Mouse (Mus musculus): Measurements from ENCODE around the gene Uggt2. TPM values are rescaled to one million over a fixed set of nuclear protein-coding genes. Genes with fewer than 3 reads are reported as not detected.

Uggt2 gene
- total RNA-seq, 2 experiments from 2014 or later, result 27.4 to 31.3 TPM

DNA sequence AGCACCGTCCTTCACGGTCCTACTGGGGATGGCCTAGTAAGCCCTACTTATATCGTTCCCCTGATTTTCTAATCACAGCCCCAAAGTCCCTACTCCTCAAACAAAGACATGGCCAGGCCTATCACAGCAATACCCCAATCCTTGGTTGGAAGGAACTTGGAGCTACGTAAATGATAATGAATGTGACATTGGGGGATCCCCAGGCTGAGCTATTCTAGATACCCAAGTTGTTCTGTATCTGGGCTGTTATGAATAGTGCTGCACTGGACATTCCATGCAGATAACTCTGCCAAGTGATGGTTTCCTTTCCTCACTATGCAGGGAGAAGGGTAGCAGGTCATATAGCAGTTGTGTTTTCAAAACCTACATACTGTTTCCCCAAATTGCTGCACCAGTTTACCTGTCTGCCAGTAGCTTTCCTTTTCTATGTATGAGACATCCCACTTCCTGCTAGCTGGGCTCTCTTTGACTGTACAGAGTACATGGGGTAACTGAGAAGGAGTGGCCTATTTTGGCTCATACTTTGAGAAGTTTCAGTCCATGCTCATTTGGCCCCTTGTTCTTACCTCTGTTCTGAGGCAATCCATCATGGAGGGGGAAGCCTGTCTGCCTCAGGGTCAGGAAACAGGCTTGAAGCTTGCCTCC, 133.8 kb downstream of the Uggt2 start:
- no peak for TF ChIP-seq CTCF (conservative IDR thresholded peaks at IDR 0.05)
- Histone ChIP-seq H3K27ac (no peak overlapping the region), H3K4me3 (no peak overlapping the region)
- no peak for DNase-seq (ENCODE audit: low spot score in 2 of 2)

DNA sequence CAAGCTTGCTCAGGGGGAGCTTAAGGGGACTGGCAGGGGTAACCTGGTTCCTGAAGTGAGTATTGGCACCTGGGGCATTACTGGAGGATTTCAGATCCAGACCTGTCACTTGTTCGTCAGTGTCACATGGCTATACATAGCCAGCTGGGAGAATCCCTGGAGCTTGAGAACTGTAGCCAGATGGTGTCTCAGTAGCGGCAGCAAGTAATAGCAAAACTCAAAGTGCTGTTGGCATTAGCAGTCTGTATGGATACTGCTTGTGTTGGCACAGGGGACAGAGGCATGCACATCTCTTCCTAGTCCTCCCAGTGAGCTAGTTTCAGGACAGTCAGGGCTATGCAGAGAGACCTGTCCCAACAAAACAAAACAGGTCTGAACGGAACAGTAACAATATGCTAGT, 141.2 kb downstream of the Uggt2 start:
- DNase-seq (ENCODE audit: low spot score in 2 of 2), result no peak
- H3K4me3 ChIP-seq, result no peak overlapping the region
- no peak overlapping the region for H3K27ac ChIP-seq
- no peak for TF ChIP-seq CTCF (conservative IDR thresholded peaks at IDR 0.05)

DNA sequence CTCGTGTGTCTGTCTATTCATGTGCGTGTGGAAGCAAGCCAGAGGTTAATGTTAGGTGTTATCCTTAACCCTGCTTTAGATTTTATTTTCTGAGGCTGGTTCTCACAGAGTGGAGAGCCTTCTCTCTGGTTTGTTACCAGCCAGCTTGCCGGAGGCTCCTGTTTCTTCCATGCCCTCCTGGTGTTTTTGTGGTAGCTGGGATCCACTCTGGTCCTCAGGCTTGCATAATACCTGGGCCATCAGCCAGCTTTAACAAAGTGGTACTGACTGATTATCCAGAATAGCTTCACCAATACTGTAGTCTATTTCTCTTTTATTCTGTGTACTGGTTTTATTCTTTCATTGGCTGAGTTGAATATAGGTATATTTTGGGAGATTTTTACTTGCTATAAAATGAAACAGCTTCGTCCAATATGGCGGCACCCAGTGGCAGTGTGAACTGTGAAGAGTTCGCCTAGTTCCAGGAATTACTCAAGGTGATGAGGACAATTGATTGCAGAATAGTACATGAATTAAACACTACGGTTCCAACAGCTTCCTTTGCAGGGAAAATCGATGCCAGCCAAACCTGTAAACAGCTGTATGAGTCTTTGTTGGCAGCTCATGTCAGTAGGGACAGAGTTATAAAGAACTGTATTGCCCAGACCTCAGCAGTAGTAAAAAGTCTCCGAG, 147.2 kb downstream of the Uggt2 start:
- H3K4me3 ChIP-seq, result no peak overlapping the region
- TF ChIP-seq CTCF (conservative IDR thresholded peaks at IDR 0.05), result no peak
- peak in 1 of 2 experiments; percentile 38 for DNase-seq (ENCODE audit: low spot score in 2 of 2)
- H3K27ac ChIP-seq, result peak overlapping the region; percentile 74

- no peak for DNase-seq (ENCODE audit: low spot score in 2 of 2)
Observed at GRCm38 (mm10) chr14:118948841-118949240, 150.4 kb downstream of the Uggt2 start.

GRCm38 (mm10) chr14:118944702-118945101, 154.5 kb downstream of the Uggt2 start:
- Histone ChIP-seq H3K4me3 (no peak overlapping the region), H3K27ac (no peak overlapping the region)
- TF ChIP-seq CTCF (conservative IDR thresholded peaks at IDR 0.05), result no peak
- DNase-seq (ENCODE audit: low spot score in 2 of 2), result no peak

More at GRCm38 (mm10) chr14:118948841-118949240, 150.4 kb downstream of the Uggt2 start:
- no peak for TF ChIP-seq CTCF (conservative IDR thresholded peaks at IDR 0.05)
- no peak overlapping the region for H3K4me3 ChIP-seq
- H3K27ac ChIP-seq, result peak overlapping the region; percentile 43; the same call in 1 of the 2 replicates

DNA sequence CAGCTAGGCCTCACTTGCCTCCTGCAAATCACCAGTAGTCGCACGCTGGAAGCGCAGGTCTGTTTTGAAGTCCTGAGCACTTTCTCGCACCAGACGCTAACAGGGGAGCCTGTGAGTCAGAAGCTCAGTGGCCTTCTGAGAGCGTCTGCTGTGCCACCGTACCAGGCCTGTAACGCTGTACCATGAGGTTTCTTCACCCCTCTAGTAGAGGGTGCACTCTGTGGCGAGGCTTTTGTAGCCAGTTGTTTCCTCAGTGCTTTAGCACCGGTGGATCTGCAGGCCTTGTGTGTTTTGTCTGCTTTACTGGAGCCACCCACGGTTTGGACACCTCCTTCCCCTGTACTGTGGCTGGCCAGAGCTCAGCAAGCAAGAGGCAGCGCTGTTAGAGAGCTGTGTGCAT, 157.2 kb downstream of the Uggt2 start:
- no peak for DNase-seq (ENCODE audit: low spot score in 2 of 2)
- no peak overlapping the region for H3K4me3 ChIP-seq

DNA sequence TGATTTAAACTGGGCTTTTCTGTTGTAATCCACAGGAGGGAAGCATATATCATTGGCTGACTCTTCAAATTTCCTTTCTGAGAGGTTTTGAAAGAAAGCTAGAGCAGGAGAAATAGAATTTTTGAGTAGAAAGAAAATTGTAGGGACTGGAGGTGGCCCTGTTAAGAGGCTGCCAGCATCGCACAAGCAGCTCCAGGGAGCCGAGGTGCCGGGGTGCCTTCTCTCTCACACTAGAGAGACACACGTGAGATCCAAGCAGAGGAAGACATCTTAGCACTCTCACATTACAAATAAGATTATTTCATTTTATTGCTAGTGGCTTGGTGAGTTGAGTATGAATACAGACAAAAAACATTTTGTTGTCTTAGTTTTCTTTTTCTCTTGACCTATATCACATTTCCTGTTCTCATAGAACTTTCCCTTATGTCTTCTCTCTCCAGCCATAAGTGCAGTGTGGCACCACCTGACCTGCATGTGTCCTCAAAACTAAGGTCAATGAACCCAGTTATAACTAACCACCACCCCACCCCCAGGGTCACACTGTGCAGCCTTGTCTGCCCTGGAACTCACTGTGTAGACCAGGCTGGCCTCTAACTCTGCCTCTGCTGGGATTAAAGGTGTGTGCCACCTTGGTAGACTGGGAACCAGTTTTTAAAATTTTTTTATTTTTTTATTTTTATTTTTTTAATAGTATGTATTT, 158.3 kb downstream of the Uggt2 start:
- H3K4me3 ChIP-seq, result no peak overlapping the region
- no peak for DNase-seq (ENCODE audit: low spot score in 2 of 2)
- no peak overlapping the region for H3K27ac ChIP-seq
- TF ChIP-seq CTCF (conservative IDR thresholded peaks at IDR 0.05), result no peak

More for the DNA sequence above, 157.2 kb downstream of the Uggt2 start:
- peak overlapping the region; percentile 29; the same call in 1 of the 2 replicates for H3K27ac ChIP-seq
- no peak for TF ChIP-seq CTCF (conservative IDR thresholded peaks at IDR 0.05)

DNA sequence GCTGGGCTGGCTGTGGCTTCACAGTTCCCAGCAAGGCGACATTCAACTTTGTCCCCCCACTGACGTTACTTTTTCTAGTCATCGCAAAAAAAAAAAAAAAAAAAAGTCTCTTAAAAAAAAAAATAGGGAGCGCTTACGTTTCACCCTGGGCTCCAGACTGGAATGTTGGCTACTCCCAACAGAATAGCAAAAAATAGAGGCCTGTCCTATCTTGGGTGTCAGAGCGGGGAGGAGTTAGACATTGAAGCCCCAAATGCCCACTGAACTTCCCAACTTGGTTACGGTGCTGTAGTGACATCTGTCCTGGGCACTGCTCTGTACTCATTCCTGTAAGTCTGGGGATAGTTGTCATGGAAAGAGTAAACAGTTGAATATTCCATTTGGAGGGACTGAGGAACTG, 160.7 kb downstream of the Uggt2 start:
- Histone ChIP-seq H3K4me3 (peak overlapping the region; percentile 99), H3K27ac (peak overlapping the region; percentile 98)
- TF ChIP-seq CTCF (conservative IDR thresholded peaks at IDR 0.05), result no peak
- no peak for DNase-seq (ENCODE audit: low spot score in 2 of 2)

DNA sequence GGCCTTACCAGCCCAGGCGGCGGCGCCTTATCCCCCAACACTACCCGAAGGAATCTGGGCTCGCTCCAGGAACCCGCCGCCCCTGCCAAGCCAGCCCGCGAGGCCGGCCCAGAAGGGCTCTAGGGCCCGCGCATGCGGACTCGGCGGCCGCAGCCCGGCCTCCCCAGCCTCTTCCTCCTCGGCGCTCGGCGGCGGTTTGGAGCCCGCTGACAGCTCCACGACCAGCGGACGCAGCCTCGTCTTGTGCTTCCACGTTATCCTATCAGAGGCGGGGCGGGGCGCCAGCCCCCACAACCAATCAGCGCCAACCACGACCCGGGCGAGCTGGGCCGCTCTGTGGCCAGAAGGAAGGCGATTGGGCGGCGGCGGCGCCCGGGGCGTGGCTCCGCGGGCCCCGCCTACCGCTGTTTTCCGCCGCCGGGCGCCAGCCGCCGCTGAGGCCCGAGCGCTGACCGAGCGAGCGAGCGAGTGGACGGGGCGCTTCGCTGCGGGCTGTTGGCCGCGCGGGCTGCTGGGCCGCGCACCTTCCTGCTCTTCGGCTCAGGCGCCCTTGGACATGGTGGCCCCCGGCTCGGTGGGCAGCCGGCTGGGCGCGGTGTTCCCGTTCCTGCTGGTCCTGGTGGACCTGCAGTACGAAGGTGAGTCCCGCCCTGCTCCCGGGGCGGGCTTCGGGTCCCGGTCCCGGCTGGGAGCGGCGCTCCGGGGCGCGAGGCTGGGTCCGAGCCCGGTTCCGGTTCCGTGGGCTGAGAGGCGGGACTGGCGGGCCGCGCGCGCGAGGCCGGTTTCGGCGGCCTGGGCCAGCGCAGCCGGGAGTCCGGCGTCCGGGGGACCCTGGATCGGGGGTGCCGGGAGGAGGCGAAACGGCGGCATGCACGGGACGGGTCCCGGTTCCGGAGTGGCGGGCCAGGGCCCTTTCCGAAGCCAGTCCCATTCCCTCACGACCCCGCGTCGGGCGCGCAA, 161.4 kb downstream of the Uggt2 start, which contains the start of gene Dnajc3:
Gene Dnajc3 (plus strand): TSS at position 444 of the 960 bp plus-strand sequence.
- Histone ChIP-seq H3K27ac (peak within 1 kb of the TSS; percentile 98), H3K4me3 (peak within 1 kb of the TSS; percentile 99)
- no peak; the same call in 1 of the 2 replicates for TF ChIP-seq CTCF (conservative IDR thresholded peaks at IDR 0.05)

DNA sequence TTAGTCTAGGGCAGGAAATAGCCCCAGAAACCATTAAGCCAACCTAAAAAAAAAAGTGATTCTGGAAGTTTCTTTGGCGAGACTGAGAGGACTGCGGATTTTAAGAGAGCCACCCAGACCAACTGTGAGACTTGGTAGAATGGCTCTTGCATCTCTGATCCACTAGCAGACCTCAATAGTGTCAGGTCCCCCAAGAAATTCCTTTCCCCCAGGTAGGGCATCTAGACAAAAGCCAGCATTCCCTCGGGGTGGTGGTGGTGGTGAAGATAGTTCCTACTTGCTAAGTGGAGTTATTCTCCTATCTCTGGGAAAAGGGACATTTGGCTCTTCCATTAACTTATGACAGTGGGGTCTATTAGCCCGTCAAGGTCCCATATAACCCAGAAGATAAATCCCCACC, 162.3 kb downstream of the Uggt2 start:
- H3K27ac ChIP-seq, result peak overlapping the region; percentile 92

More for the DNA sequence above, 161.4 kb downstream of the Uggt2 start, which contains the start of gene Dnajc3:
- peak; percentile 99 to 100 for DNase-seq (ENCODE audit: low spot score in 2 of 2)

DNA sequence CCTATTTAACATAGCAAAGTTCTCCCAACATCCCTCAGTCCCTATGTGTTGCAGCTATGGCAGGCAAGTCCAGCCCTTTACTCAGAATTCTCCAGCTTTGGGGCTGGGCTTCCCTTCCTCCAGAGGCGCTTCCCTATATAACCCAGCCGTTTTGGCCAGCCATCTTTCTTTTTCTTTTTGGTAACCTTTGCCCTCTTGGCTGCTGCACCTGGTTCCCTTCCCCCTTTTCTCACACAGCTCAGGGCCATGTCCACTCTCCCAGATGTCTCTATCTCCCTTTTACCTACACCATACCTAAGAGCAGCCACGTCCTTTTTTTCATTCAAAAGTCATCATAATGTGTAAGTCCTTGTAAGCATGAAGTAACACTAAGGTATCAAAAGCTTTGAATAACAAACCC, 163.0 kb downstream of the Uggt2 start:
- TF ChIP-seq CTCF (conservative IDR thresholded peaks at IDR 0.05), result no peak
- Histone ChIP-seq H3K4me3 (no peak overlapping the region), H3K27ac (no peak overlapping the region)
- DNase-seq (ENCODE audit: low spot score in 2 of 2), result no peak

More for the DNA sequence above, 162.3 kb downstream of the Uggt2 start:
- no peak for DNase-seq (ENCODE audit: low spot score in 2 of 2)
- peak overlapping the region; percentile 63 for H3K4me3 ChIP-seq
- TF ChIP-seq CTCF (conservative IDR thresholded peaks at IDR 0.05), result no peak

Other genes with a start within 250 kb of the Uggt2 start
- 100 to 1,000 TPM; 119 to 128 TPM for gene Dzip1, start 174.0 kb downstream of the Uggt2 start, total RNA-seq (2021)
- gene Dnajc3, start 161.5 kb downstream of the Uggt2 start, total RNA-seq (2021), result 10 to 100 TPM; 34.7 to 37.3 TPM
- 10 to 100 TPM; 61.6 to 66.8 TPM for gene Hs6st3, start 38.9 kb upstream of the Uggt2 start, total RNA-seq (2021)